Mouse (Mus musculus) heart, embryonic 12.5 days (tissue): ENCODE results near the gene Pisd. TPM values are rescaled to one million over a fixed set of nuclear protein-coding genes. Genes with fewer than 3 reads are reported as not detected.
A peak's percentile ranks its signal among the peaks of the same experiment; 100 is the strongest.
"Not testable (repeated sequence)": the region's sequence is repeated elsewhere in the genome, so short reads cannot be mapped to it uniquely, and the experiment has no call there.

ENCODE experiments used
- ATAC-seq: fragments of 200-750 bp; cut with Nextera tagmentation; 2 replicates; pipeline ENCODE4 v1.8.0; 2017; ENCODE audit warnings: moderate TSS enrichment, moderate library complexity; ENCODE audit not compliant: insufficient number of reproducible peaks, low FRiP score
- H3K27ac ChIP-seq: fragments of 300-500 bp; sonication (generic); 2 replicates; pipeline ENCODE4 v1.5.1; 2016; ENCODE audit warnings: mild to moderate bottlenecking, moderate library complexity; ENCODE audit not compliant: poor library complexity, severe bottlenecking
- H3K27me3 ChIP-seq: fragments of 300-500 bp; sonication (generic); replicated peaks from 2 replicates; pipeline ENCODE4 v1.6.1; 2016; ENCODE audit warnings: mild to moderate bottlenecking, moderate library complexity
- H3K36me3 ChIP-seq: fragments of 300-500 bp; sonication (generic); 2 replicates; pipeline ENCODE4 v1.6.1; 2016; ENCODE audit warnings: mild to moderate bottlenecking, moderate library complexity
- H3K4me1 ChIP-seq: fragments of 300-500 bp; sonication (generic); replicated peaks from 2 replicates; pipeline ENCODE4 v1.6.1; 2016; ENCODE audit warnings: mild to moderate bottlenecking
- H3K4me2 ChIP-seq: fragments of 300-500 bp; sonication (generic); 2 replicates; pipeline ENCODE4 v1.6.1; 2016; ENCODE audit warnings: mild to moderate bottlenecking, moderate library complexity
- H3K4me3 ChIP-seq: fragments of 300-500 bp; sonication (generic); 2 replicates; pipeline ENCODE4 v1.5.1; 2016; ENCODE audit warnings: mild to moderate bottlenecking
- H3K9ac ChIP-seq: fragments of 300-500 bp; sonication (generic); 2 replicates; pipeline ENCODE4 v1.6.1; 2016; ENCODE audit warnings: mild to moderate bottlenecking, moderate library complexity
- H3K9me3 ChIP-seq: fragments of 300-500 bp; sonication (generic); replicated peaks from 2 replicates; pipeline ENCODE4 v1.6.1; 2016; ENCODE audit warnings: mild to moderate bottlenecking, moderate library complexity
- WGBS: fragments of 180-500 bp; shearing (Covaris S2); methylation state at CpG from one replicate; pipeline ENCODE4 v1.1.7; 2016; 5-methylcytosine and 5-hydroxymethylcytosine counted together
- polyA plus RNA-seq: library from polyadenylated mRNA; unstranded; fragments of >200 nt; fragmentation: Nextera tagmentation; extraction: Ambion mirVana; gene quantifications from 2 replicates; pipeline ENCODE4 v1.2.1, GENCODE M21; 2016

Pisd gene
- polyA plus RNA-seq, 1 experiment from 2014 or later, result 47.7 TPM

DNA sequence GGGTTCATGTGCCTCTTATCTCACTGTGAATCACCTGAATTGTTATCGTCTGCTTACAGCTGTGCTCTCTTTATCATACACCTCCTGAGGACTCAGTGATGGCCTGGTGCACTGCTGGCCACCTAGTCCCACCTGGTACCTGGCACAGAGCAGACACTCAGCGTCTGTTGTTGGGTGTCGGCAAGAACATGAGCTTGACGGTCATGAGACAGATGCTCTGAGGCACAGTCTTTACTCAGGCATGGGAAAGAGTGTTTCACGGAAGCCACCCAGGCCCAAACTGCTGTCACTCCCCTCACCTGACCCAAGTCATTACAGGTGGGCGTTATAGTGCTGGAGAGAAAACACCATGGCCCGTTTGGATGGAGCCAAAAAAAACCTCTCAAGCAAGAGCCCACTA is 61.5 kb downstream of the Pisd start:
- ATAC-seq, result no peak
- Histone ChIP-seq H3K9me3 (no peaks in the 10 kb centered on the region), H3K4me2 (no peak overlapping the region), H3K27me3 (no peaks in the 10 kb centered on the region), H3K27ac (no peak overlapping the region), H3K4me1 (peaks cover 2% of the 10 kb centered on the region; the same call in 1 of the 2 replicates), H3K36me3 (no peaks in the 10 kb centered on the region), H3K9ac (no peak overlapping the region), H3K4me3 (no peak overlapping the region)
- WGBS, result 85% methylated on average over 7 of the region's 7 CpGs

DNA sequence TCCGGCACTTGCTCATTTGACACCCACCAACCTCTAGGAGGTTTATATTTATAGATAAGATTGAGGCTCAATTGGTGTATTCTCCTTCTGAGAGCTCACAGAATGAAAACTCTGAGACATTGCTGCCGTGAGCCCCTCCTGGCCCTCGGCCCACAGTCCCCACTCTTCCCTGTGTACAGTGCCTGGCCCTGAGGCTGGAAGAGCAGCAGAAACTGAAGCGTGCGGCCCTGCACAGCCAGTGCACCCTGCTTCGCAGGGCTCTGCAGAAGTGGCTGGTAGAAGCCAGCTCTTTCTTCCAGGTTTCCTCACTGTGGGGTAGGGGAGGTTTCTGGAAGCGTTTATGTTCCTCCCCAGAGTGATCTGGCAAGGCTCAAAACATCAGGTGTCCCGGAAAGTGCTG is 62.7 kb downstream of the Pisd start:
- not testable (repeated sequence) for H3K4me2 ChIP-seq, H3K27ac ChIP-seq, H3K36me3 ChIP-seq, ATAC-seq, H3K4me1 ChIP-seq, H3K4me3 ChIP-seq, H3K9ac ChIP-seq, H3K27me3 ChIP-seq, H3K9me3 ChIP-seq
- 77% methylated on average over 8 of the region's 8 CpGs for WGBS

GRCm38 (mm10) chr5:32722263-32722662 is 63.2 kb downstream of the Pisd start:
- ATAC-seq, result no peak
- H3K4me2 ChIP-seq, result no peak overlapping the region
- H3K27me3 ChIP-seq, result no peaks in the 10 kb centered on the region
- H3K9me3 ChIP-seq, result no peaks in the 10 kb centered on the region
- H3K36me3 ChIP-seq, result no peaks in the 10 kb centered on the region
- H3K4me3 ChIP-seq, result no peak overlapping the region
- no peak overlapping the region for H3K9ac ChIP-seq
- H3K27ac ChIP-seq, result no peak overlapping the region
- 72% methylated on average over 7 of the region's 7 CpGs for WGBS
- peaks cover 4% of the 10 kb centered on the region; the same call in 1 of the 2 replicates for H3K4me1 ChIP-seq

- no peaks in the 10 kb centered on the region for H3K36me3 ChIP-seq
- H3K27me3 ChIP-seq, result no peaks in the 10 kb centered on the region
- H3K4me2 ChIP-seq, result no peak overlapping the region
- H3K9ac ChIP-seq, result no peak overlapping the region
- no peak overlapping the region for H3K27ac ChIP-seq
- H3K9me3 ChIP-seq, result no peaks in the 10 kb centered on the region
- peaks cover 4% of the 10 kb centered on the region; the same call in 1 of the 2 replicates for H3K4me1 ChIP-seq
- 70% methylated on average over 3 of the region's 3 CpGs for WGBS
- H3K4me3 ChIP-seq, result no peak overlapping the region
- no peak for ATAC-seq
Measured at GRCm38 (mm10) chr5:32721316-32721715, 64.1 kb downstream of the Pisd start.

GRCm38 (mm10) chr5:32720416-32720815 is 65.0 kb downstream of the Pisd start:
- H3K9me3 ChIP-seq, result no peaks in the 10 kb centered on the region
- H3K27ac ChIP-seq, result no peak overlapping the region
- no peak overlapping the region for H3K4me2 ChIP-seq
- ATAC-seq, result no peak
- H3K36me3 ChIP-seq, result no peaks in the 10 kb centered on the region
- H3K4me3 ChIP-seq, result no peak overlapping the region
- H3K27me3 ChIP-seq, result no peaks in the 10 kb centered on the region
- no peak overlapping the region for H3K9ac ChIP-seq
- WGBS, result 85% methylated on average over 9 of the region's 9 CpGs
- peaks cover 4% of the 10 kb centered on the region; the same call in 1 of the 2 replicates for H3K4me1 ChIP-seq

GRCm38 (mm10) chr5:32718916-32719315 is 66.5 kb downstream of the Pisd start:
- H3K27ac ChIP-seq, result no peak overlapping the region
- WGBS, result 43% methylated on average over 6 of the region's 6 CpGs
- H3K27me3 ChIP-seq, result no peaks in the 10 kb centered on the region
- no peaks in the 10 kb centered on the region for H3K36me3 ChIP-seq
- H3K4me3 ChIP-seq, result no peak overlapping the region
- H3K9ac ChIP-seq, result no peak overlapping the region
- no peaks in the 10 kb centered on the region for H3K9me3 ChIP-seq
- no peak for ATAC-seq
- no peak overlapping the region for H3K4me2 ChIP-seq
- peaks cover 4% of the 10 kb centered on the region; the same call in 1 of the 2 replicates for H3K4me1 ChIP-seq

GRCm38 (mm10) chr5:32717726-32718125 is 67.7 kb downstream of the Pisd start:
- peaks cover 9% of the 10 kb centered on the region; the same call in 1 of the 2 replicates for H3K4me1 ChIP-seq
- H3K9me3 ChIP-seq, result no peaks in the 10 kb centered on the region
- H3K9ac ChIP-seq, result no peak overlapping the region
- H3K4me2 ChIP-seq, result no peak overlapping the region
- 56% methylated on average over 1 of the region's 1 CpGs for WGBS
- H3K27me3 ChIP-seq, result no peaks in the 10 kb centered on the region
- no peak overlapping the region for H3K4me3 ChIP-seq
- H3K27ac ChIP-seq, result no peak overlapping the region
- ATAC-seq, result no peak
- no peaks in the 10 kb centered on the region for H3K36me3 ChIP-seq

DNA sequence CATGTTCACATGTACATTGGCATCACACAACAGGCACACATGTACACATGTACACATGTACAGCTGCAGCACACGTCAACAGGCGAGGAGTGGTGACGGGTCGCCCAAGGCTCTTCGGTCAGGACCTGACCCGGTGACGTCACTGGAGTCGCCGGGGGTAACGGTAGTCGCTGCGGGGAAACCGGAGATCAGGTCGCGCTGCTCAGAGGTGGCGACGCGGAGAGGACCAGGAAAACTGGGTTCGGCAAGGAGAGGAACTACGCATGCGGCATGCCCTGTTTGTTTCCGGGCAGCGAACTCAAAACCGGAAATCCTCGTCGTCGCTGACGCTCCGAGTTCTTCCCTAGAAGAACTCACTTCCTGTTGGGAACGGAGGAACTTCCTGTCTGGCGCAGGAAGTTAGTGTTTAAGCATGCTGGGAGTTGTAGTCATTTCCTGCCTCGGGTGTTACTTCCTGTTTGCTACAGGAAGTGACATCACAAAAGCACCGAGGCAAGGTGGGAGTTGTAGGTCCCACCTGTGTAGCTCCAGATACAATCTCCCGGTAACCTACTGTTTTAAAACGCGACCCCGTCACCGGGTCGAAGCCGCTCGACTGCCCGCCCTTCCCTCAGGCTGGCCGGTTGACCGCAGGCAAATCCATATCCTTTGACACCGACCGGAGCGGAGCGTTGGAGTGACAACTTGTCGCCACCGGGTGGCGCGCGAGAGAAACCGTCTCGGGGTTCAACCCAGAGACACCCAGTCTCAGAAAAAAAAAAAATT is 71.6 kb downstream of the Pisd start:
- no peaks in the 10 kb centered on the region for H3K36me3 ChIP-seq
- 2% methylated on average over 55 of the region's 55 CpGs for WGBS
- ATAC-seq, result peak; percentile 98
- peak overlapping the region; percentile 85 for H3K4me2 ChIP-seq
- peak overlapping the region; percentile 74 for H3K9ac ChIP-seq
- no peaks in the 10 kb centered on the region for H3K27me3 ChIP-seq
- peak overlapping the region; percentile 69 for H3K4me3 ChIP-seq
- peak overlapping the region; percentile 84 for H3K27ac ChIP-seq
- peaks cover 11% of the 10 kb centered on the region; the same call in 1 of the 2 replicates for H3K4me1 ChIP-seq
- no peaks in the 10 kb centered on the region for H3K9me3 ChIP-seq

GRCm38 (mm10) chr5:32713042-32713702 is 72.3 kb downstream of the Pisd start:
- Histone ChIP-seq H3K9me3 (no peaks in the 10 kb centered on the region), H3K9ac (peak overlapping the region; percentile 74), H3K4me3 (peak overlapping the region; percentile 69), H3K27me3 (no peaks in the 10 kb centered on the region), H3K36me3 (no peaks in the 10 kb centered on the region), H3K4me1 (peaks cover 10% of the 10 kb centered on the region; the same call in 1 of the 2 replicates), H3K4me2 (peak overlapping the region; percentile 85), H3K27ac (peak overlapping the region; percentile 84)
- 35% methylated on average over 2 of the region's 2 CpGs for WGBS
- peak; percentile 4; the same call in 1 of the 2 replicates for ATAC-seq

- H3K4me3 ChIP-seq, result no peak overlapping the region
- no peak overlapping the region for H3K9ac ChIP-seq
- 66% methylated on average over 4 of the region's 4 CpGs for WGBS
- H3K4me1 ChIP-seq, result peaks cover 10% of the 10 kb centered on the region; the same call in 1 of the 2 replicates
- H3K27ac ChIP-seq, result no peak overlapping the region
- no peaks in the 10 kb centered on the region for H3K9me3 ChIP-seq
- H3K36me3 ChIP-seq, result no peaks in the 10 kb centered on the region
- no peaks in the 10 kb centered on the region for H3K27me3 ChIP-seq
- H3K4me2 ChIP-seq, result no peak overlapping the region
- ATAC-seq, result no peak
Measured at GRCm38 (mm10) chr5:32712221-32713041, 73.0 kb downstream of the Pisd start.

- ATAC-seq, result no peak
- no peak overlapping the region for H3K27ac ChIP-seq
Measured at GRCm38 (mm10) chr5:32711485-32711884, 74.0 kb downstream of the Pisd start.

More at GRCm38 (mm10) chr5:32711485-32711884, 74.0 kb downstream of the Pisd start:
- H3K4me1 ChIP-seq, result peaks cover 10% of the 10 kb centered on the region; the same call in 1 of the 2 replicates
- H3K9ac ChIP-seq, result no peak overlapping the region
- no peaks in the 10 kb centered on the region for H3K27me3 ChIP-seq
- 65% methylated on average over 5 of the region's 5 CpGs for WGBS
- no peaks in the 10 kb centered on the region for H3K9me3 ChIP-seq
- no peaks in the 10 kb centered on the region for H3K36me3 ChIP-seq
- H3K4me3 ChIP-seq, result no peak overlapping the region
- H3K4me2 ChIP-seq, result no peak overlapping the region
